Mouse (Mus musculus) stomach, embryonic 15.5 days (tissue): Measurements from ENCODE around the gene Bspry. TPM values are rescaled to one million over a fixed set of nuclear protein-coding genes. Genes with fewer than 3 reads are reported as not detected.
A peak's percentile ranks its signal among the peaks of the same experiment; 100 is the strongest.

Experiments
- ATAC-seq: fragments of 200-750 bp; cut with Nextera tagmentation; 2 replicates; pipeline ENCODE4 v1.8.0; 2017; ENCODE audit warnings: low read depth, moderate number of reproducible peaks, moderate TSS enrichment; ENCODE audit not compliant: insufficient read depth, low FRiP score
- H3K27ac ChIP-seq: fragments of 300-500 bp; sonication (generic); 2 replicates; pipeline ENCODE4 v1.5.1; 2015; ENCODE audit warnings: mild to moderate bottlenecking, inconsistent platforms
- H3K27me3 ChIP-seq: fragments of 300-500 bp; sonication (generic); replicated peaks from 2 replicates; pipeline ENCODE4 v1.6.1; 2015; ENCODE audit warnings: inconsistent platforms
- H3K36me3 ChIP-seq: fragments of 300-500 bp; sonication (generic); 2 replicates; pipeline ENCODE4 v1.6.1; 2015; ENCODE audit warnings: inconsistent platforms
- H3K4me1 ChIP-seq: fragments of 300-500 bp; sonication (generic); 2 replicates; pipeline ENCODE4 v1.6.1; 2015; ENCODE audit warnings: inconsistent platforms
- H3K4me2 ChIP-seq: fragments of 300-500 bp; sonication (generic); 2 replicates; pipeline ENCODE4 v1.6.1; 2015; ENCODE audit warnings: mild to moderate bottlenecking, inconsistent platforms
- H3K4me3 ChIP-seq: fragments of 300-500 bp; sonication (generic); replicated peaks from 2 replicates; pipeline ENCODE4 v1.5.1; 2015; ENCODE audit warnings: inconsistent platforms
- H3K9ac ChIP-seq: fragments of 300-500 bp; sonication (generic); 2 replicates; pipeline ENCODE4 v1.6.1; 2015; ENCODE audit warnings: inconsistent platforms
- H3K9me3 ChIP-seq: fragments of 300-500 bp; sonication (generic); 2 replicates; pipeline ENCODE4 v1.6.1; 2016; ENCODE audit warnings: inconsistent platforms
- WGBS: fragments of 180-500 bp; shearing (Covaris S2); methylation state at CpG from one replicate; pipeline ENCODE4 v1.1.7; 2015; 5-methylcytosine and 5-hydroxymethylcytosine counted together
- polyA plus RNA-seq: library from polyadenylated mRNA; unstranded; fragments of >200 nt; fragmentation: Nextera tagmentation; extraction: Ambion mirVana; gene quantifications from 2 replicates; pipeline ENCODE4 v1.2.1, GENCODE M21; 2015

The Bspry gene
- polyA plus RNA-seq, 1 experiment from 2014 or later = 29.9 TPM

- H3K27me3 ChIP-seq = no peaks in the 10 kb centered on the region
- peak; percentile 15; the same call in 1 of the 2 replicates for ATAC-seq
- H3K4me2 ChIP-seq = no peak overlapping the region
- peaks cover 28% of the 10 kb centered on the region; the same call in 1 of the 2 replicates for H3K36me3 ChIP-seq
- no peak overlapping the region for H3K9ac ChIP-seq
- no peak overlapping the region for H3K4me3 ChIP-seq
- H3K9me3 ChIP-seq = no peaks in the 10 kb centered on the region
- WGBS = 55% methylated on average over 7 of the region's 7 CpGs
- peak overlapping the region; percentile 90 for H3K27ac ChIP-seq
- peaks cover 11% of the 10 kb centered on the region for H3K4me1 ChIP-seq
Measured at GRCm38 (mm10) chr4:62502969-62503368, 23.1 kb downstream of the Bspry start.

GRCm38 (mm10) chr4:62503374-62503970 is 23.6 kb downstream of the Bspry start, which contains the start of gene Hdhd3:
TSS of gene Hdhd3 (minus strand) at chr4:62503467.
- Histone ChIP-seq H3K27me3 (no peaks in the 10 kb centered on the region), H3K9ac (no peak within 1 kb of the TSS; the same call in 1 of the 2 replicates), H3K36me3 (peaks cover 23% of the 10 kb centered on the region; the same call in 1 of the 2 replicates), H3K4me1 (peaks cover 11% of the 10 kb centered on the region), H3K4me3 (peak within 1 kb of the TSS; percentile 84), H3K9me3 (no peaks in the 10 kb centered on the region), H3K4me2 (peak within 1 kb of the TSS; percentile 78), H3K27ac (peak within 1 kb of the TSS; percentile 90)
- 69% methylated on average over 3 of the region's 3 CpGs for WGBS
- ATAC-seq = no peak

GRCm38 (mm10) chr4:62505991-62506390 is 26.1 kb downstream of the Bspry start:
- Histone ChIP-seq H3K9ac (no peak overlapping the region), H3K36me3 (peaks cover 33% of the 10 kb centered on the region), H3K27ac (no peak overlapping the region), H3K9me3 (no peaks in the 10 kb centered on the region), H3K4me1 (peaks cover 5% of the 10 kb centered on the region), H3K27me3 (no peaks in the 10 kb centered on the region), H3K4me2 (no peak overlapping the region), H3K4me3 (no peak overlapping the region)
- no peak for ATAC-seq
- WGBS = 86% methylated on average over 3 of the region's 3 CpGs

- H3K27ac ChIP-seq = no peak overlapping the region
- peaks cover 40% of the 10 kb centered on the region for H3K36me3 ChIP-seq
- 56% methylated on average over 2 of the region's 2 CpGs for WGBS
- H3K4me1 ChIP-seq = peaks cover 4% of the 10 kb centered on the region
- H3K9ac ChIP-seq = no peak overlapping the region
- no peak for ATAC-seq
- H3K27me3 ChIP-seq = no peaks in the 10 kb centered on the region
- no peak overlapping the region for H3K4me3 ChIP-seq
- no peaks in the 10 kb centered on the region for H3K9me3 ChIP-seq
- H3K4me2 ChIP-seq = no peak overlapping the region
Measured at GRCm38 (mm10) chr4:62506798-62507197, 26.9 kb downstream of the Bspry start.

- no peak overlapping the region for H3K4me2 ChIP-seq
- 0 out of 2 replicates have a peak, but pooled peaks cover 1% of the 10 kb centered on the region for H3K4me1 ChIP-seq
- H3K9me3 ChIP-seq = no peaks in the 10 kb centered on the region
- 87% methylated on average over 5 of the region's 5 CpGs for WGBS
- no peaks in the 10 kb centered on the region for H3K27me3 ChIP-seq
- H3K9ac ChIP-seq = no peak overlapping the region
- H3K27ac ChIP-seq = no peak overlapping the region
- no peak overlapping the region for H3K4me3 ChIP-seq
- ATAC-seq = no peak
- peaks cover 58% of the 10 kb centered on the region for H3K36me3 ChIP-seq
Measured at GRCm38 (mm10) chr4:62508839-62509238, 29.0 kb downstream of the Bspry start.

GRCm38 (mm10) chr4:62509946-62510345 is 30.1 kb downstream of the Bspry start:
- H3K36me3 ChIP-seq = peaks cover 60% of the 10 kb centered on the region
- no peaks in the 10 kb centered on the region for H3K27me3 ChIP-seq
- no peak overlapping the region for H3K9ac ChIP-seq
- H3K27ac ChIP-seq = no peak overlapping the region
- no peak overlapping the region for H3K4me2 ChIP-seq
- H3K4me1 ChIP-seq = peaks cover 5% of the 10 kb centered on the region; the same call in 1 of the 2 replicates
- 91% methylated on average over 11 of the region's 11 CpGs for WGBS
- no peak overlapping the region for H3K4me3 ChIP-seq
- no peak for ATAC-seq
- H3K9me3 ChIP-seq = no peaks in the 10 kb centered on the region

GRCm38 (mm10) chr4:62513998-62514506 is 34.2 kb downstream of the Bspry start:
- H3K36me3 ChIP-seq = peaks cover 46% of the 10 kb centered on the region
- H3K9me3 ChIP-seq = no peaks in the 10 kb centered on the region
- H3K9ac ChIP-seq = no peak overlapping the region
- no peak overlapping the region for H3K27ac ChIP-seq
- ATAC-seq = no peak
- peaks cover 44% of the 10 kb centered on the region for H3K4me1 ChIP-seq
- H3K4me2 ChIP-seq = no peak overlapping the region
- no peak overlapping the region for H3K4me3 ChIP-seq
- no peaks in the 10 kb centered on the region for H3K27me3 ChIP-seq
- WGBS = 54% methylated on average over 11 of the region's 11 CpGs

GRCm38 (mm10) chr4:62514995-62515394 is 35.1 kb downstream of the Bspry start:
- H3K4me3 ChIP-seq = peak overlapping the region; percentile 22; the same call in 1 of the 2 replicates
- H3K9me3 ChIP-seq = no peaks in the 10 kb centered on the region
- peaks cover 47% of the 10 kb centered on the region for H3K4me1 ChIP-seq
- no peaks in the 10 kb centered on the region for H3K27me3 ChIP-seq
- peak overlapping the region; percentile 11 for H3K4me2 ChIP-seq
- no peak overlapping the region for H3K9ac ChIP-seq
- ATAC-seq = no peak
- peaks cover 37% of the 10 kb centered on the region for H3K36me3 ChIP-seq
- 83% methylated on average over 7 of the region's 7 CpGs for WGBS
- H3K27ac ChIP-seq = peak overlapping the region; percentile 93; the same call in 1 of the 2 replicates

- Histone ChIP-seq H3K9ac (no peak overlapping the region), H3K4me3 (peak overlapping the region; percentile 22), H3K4me2 (peak overlapping the region; percentile 11), H3K27me3 (no peaks in the 10 kb centered on the region), H3K9me3 (no peaks in the 10 kb centered on the region), H3K4me1 (peaks cover 47% of the 10 kb centered on the region), H3K36me3 (peaks cover 33% of the 10 kb centered on the region), H3K27ac (peak overlapping the region; percentile 93)
- ATAC-seq = no peak
- WGBS = 65% methylated on average over 3 of the region's 3 CpGs
Measured at GRCm38 (mm10) chr4:62515490-62515889, 35.6 kb downstream of the Bspry start.

GRCm38 (mm10) chr4:62516079-62516478 is 36.2 kb downstream of the Bspry start:
- H3K4me1 ChIP-seq = peaks cover 47% of the 10 kb centered on the region
- no peaks in the 10 kb centered on the region for H3K9me3 ChIP-seq
- no peak for ATAC-seq
- H3K9ac ChIP-seq = peak overlapping the region; percentile 19; the same call in 1 of the 2 replicates
- WGBS = 33% methylated on average over 2 of the region's 2 CpGs
- no peaks in the 10 kb centered on the region for H3K27me3 ChIP-seq
- peaks cover 27% of the 10 kb centered on the region for H3K36me3 ChIP-seq
- peak overlapping the region; percentile 22 for H3K4me3 ChIP-seq
- H3K4me2 ChIP-seq = peak overlapping the region; percentile 29; the same call in 1 of the 2 replicates
- peak overlapping the region; percentile 93 for H3K27ac ChIP-seq

GRCm38 (mm10) chr4:62516579-62516978 is 36.7 kb downstream of the Bspry start:
- H3K4me3 ChIP-seq = 0 out of 2 replicates have a peak overlapping the region, but pooled peaks have one; percentile 22
- peak; percentile 83 for ATAC-seq
- WGBS = 67% methylated on average over 1 of the region's 1 CpGs
- H3K4me1 ChIP-seq = peaks cover 47% of the 10 kb centered on the region
- H3K9ac ChIP-seq = no peak overlapping the region
- H3K4me2 ChIP-seq = peak overlapping the region; percentile 29
- no peaks in the 10 kb centered on the region for H3K9me3 ChIP-seq
- H3K36me3 ChIP-seq = peaks cover 23% of the 10 kb centered on the region
- H3K27ac ChIP-seq = peak overlapping the region; percentile 93; the same call in 1 of the 2 replicates
- H3K27me3 ChIP-seq = no peaks in the 10 kb centered on the region

- 71% methylated on average over 8 of the region's 8 CpGs for WGBS
- peak overlapping the region; percentile 93 for H3K27ac ChIP-seq
- peak overlapping the region; percentile 62; the same call in 1 of the 2 replicates for H3K4me2 ChIP-seq
- H3K9ac ChIP-seq = no peak overlapping the region
- peaks cover 18% of the 10 kb centered on the region; the same call in 1 of the 2 replicates for H3K36me3 ChIP-seq
- H3K4me1 ChIP-seq = peaks cover 47% of the 10 kb centered on the region
- H3K27me3 ChIP-seq = no peaks in the 10 kb centered on the region
- no peaks in the 10 kb centered on the region for H3K9me3 ChIP-seq
- no peak for ATAC-seq
- no peak overlapping the region for H3K4me3 ChIP-seq
Measured at GRCm38 (mm10) chr4:62517046-62517445, 37.2 kb downstream of the Bspry start.
